Mouse (Mus musculus) lung, postnatal 0 days (tissue): ENCODE data around the gene Usp15. TPM values are rescaled to one million over a fixed set of nuclear protein-coding genes. Genes with fewer than 3 reads are reported as not detected.
A peak's percentile ranks its signal among the peaks of the same experiment; 100 is the strongest.

Experiments used
- ATAC-seq: fragments of 200-750 bp; cut with Nextera tagmentation; 2 replicates; pipeline ENCODE4 v1.8.0; 2017; ENCODE audit warnings: moderate library complexity
- DNase-seq: peaks from one replicate; pipeline ENCODE4 v3.0.0-alpha.2; 2016; ENCODE audit warnings: low spot score
- H3K27ac ChIP-seq: fragments of 300-500 bp; sonication (generic); 2 replicates; pipeline ENCODE4 v1.5.1; 2014; ENCODE audit warnings: antibody characterized with exemption, mild to moderate bottlenecking, low read length, mixed read lengths
- H3K27me3 ChIP-seq: fragments of 300-500 bp; sonication (generic); replicated peaks from 2 replicates; pipeline ENCODE4 v1.6.1; 2014; ENCODE audit warnings: low read length, mixed read lengths; ENCODE audit not compliant: insufficient read depth
- H3K36me3 ChIP-seq: fragments of 300-500 bp; sonication (generic); 2 replicates; pipeline ENCODE4 v1.6.1; 2014; ENCODE audit warnings: low read length, mixed read lengths; ENCODE audit not compliant: insufficient read depth
- H3K4me1 ChIP-seq: fragments of 300-500 bp; sonication (generic); 2 replicates; pipeline ENCODE4 v1.6.1; 2014; ENCODE audit warnings: antibody characterized with exemption, low read depth, low read length, mixed read lengths; ENCODE audit not compliant: insufficient read depth
- H3K4me2 ChIP-seq: fragments of 300-500 bp; sonication (generic); replicated peaks from 2 replicates; pipeline ENCODE4 v1.6.1; 2014; ENCODE audit warnings: low read depth, mild to moderate bottlenecking, low read length, moderate library complexity, mixed read lengths
- H3K4me3 ChIP-seq: fragments of 300-500 bp; sonication (generic); 2 replicates; pipeline ENCODE4 v1.5.1; 2014; ENCODE audit warnings: low read depth, low read length
- H3K9ac ChIP-seq: fragments of 300-500 bp; sonication (generic); replicated peaks from 2 replicates; pipeline ENCODE4 v1.6.1; 2014; ENCODE audit warnings: low read depth, mild to moderate bottlenecking
- H3K9me3 ChIP-seq: fragments of 300-500 bp; sonication (generic); 2 replicates; pipeline ENCODE4 v1.6.1; 2016; ENCODE audit warnings: low read length, mixed read lengths
- CTCF ChIP-seq: IDR thresholded peaks from 2 replicates; pipeline ENCODE4 v1.5.1; 2016; ENCODE audit warnings: antibody characterized with exemption, mild to moderate bottlenecking
- EP300 ChIP-seq: IDR thresholded peaks from 2 replicates; pipeline ENCODE4 v1.6.1; 2016; ENCODE audit warnings: antibody characterized with exemption, mild to moderate bottlenecking, control low read depth
- WGBS: fragments of 180-500 bp; shearing (Covaris S2); extraction: QIAGEN DNeasy Blood & Tissue Kit; methylation state at CpG from one replicate; pipeline ENCODE4 v1.1.7; 2014; 5-methylcytosine and 5-hydroxymethylcytosine counted together
- polyA plus RNA-seq: library from polyadenylated mRNA; unstranded; fragments of >200 nt; fragmentation: Nextera tagmentation; extraction: Ambion mirVana; gene quantifications from 2 replicates; pipeline ENCODE4 v1.2.1, GENCODE M21; 2015

Gene Usp15
- polyA plus RNA-seq, 1 experiment from 2014 or later, result 48.2 TPM

GRCm38 (mm10) chr10:123116861-123117260 is 79.9 kb downstream of the Usp15 start:
- Histone ChIP-seq H3K9me3 (no peaks in the 10 kb centered on the region), H3K4me1 (no peaks in the 10 kb centered on the region), H3K27ac (no peak overlapping the region), H3K4me3 (no peak overlapping the region), H3K36me3 (peaks cover 26% of the 10 kb centered on the region), H3K4me2 (no peak overlapping the region), H3K27me3 (no peaks in the 10 kb centered on the region), H3K9ac (no peak overlapping the region)
- ATAC-seq (no peak), DNase-seq (no peak)
- TF ChIP-seq EP300, result no peak
- no peak for TF ChIP-seq CTCF
- WGBS, result 82% methylated on average over 14 of the region's 14 CpGs

DNA sequence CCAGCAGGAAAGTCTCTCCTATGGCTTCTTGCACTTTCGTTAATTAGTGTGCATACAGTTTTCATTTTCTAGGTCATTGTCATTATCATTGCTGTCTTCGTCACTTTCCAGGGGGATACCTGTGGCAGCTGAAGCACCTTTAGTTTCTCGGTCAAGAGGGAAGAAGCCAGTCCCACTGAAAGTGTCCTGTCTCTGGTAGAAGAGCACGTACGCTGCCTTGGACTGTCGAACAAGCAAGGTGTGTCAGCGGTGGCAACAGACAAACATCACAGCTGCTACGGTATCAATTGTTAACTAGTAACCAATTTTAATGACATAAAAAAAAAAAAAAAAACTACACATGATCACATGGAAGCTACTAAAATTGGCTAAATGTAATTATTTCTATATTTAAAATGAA is 83.3 kb downstream of the Usp15 start:
- H3K9ac ChIP-seq, result no peak overlapping the region
- WGBS, result 93% methylated on average over 8 of the region's 8 CpGs
- H3K4me2 ChIP-seq, result no peak overlapping the region
- ATAC-seq (no peak), DNase-seq (no peak)
- TF ChIP-seq EP300 (no peak), CTCF (no peak)
- no peaks in the 10 kb centered on the region for H3K27me3 ChIP-seq
- H3K36me3 ChIP-seq, result peaks cover 9% of the 10 kb centered on the region
- H3K27ac ChIP-seq, result no peak overlapping the region
- H3K4me1 ChIP-seq, result no peaks in the 10 kb centered on the region
- H3K4me3 ChIP-seq, result no peak overlapping the region
- H3K9me3 ChIP-seq, result no peaks in the 10 kb centered on the region

DNA sequence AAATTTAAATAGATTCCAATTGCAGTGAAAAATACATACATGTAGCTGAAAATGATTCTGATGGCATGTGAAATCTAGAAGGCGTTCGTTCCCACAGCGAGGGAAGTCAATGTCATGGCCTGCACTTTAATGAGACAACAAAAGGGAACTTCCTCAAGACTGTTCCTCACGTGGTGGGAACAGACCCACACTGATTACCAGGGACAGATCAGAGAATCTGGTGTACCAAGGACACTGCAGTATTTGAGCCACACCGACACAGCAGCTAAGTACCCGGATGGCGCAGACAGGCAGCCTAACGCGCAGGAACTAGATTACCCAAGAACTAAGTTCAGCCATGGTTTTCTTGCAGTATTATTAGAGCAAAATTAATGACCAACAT is 84.0 kb downstream of the Usp15 start:
- no peaks in the 10 kb centered on the region for H3K4me1 ChIP-seq
- no peak overlapping the region for H3K4me2 ChIP-seq
- H3K36me3 ChIP-seq, result peaks cover 9% of the 10 kb centered on the region
- H3K9ac ChIP-seq, result no peak overlapping the region
- DNase-seq (no peak), ATAC-seq (no peak)
- TF ChIP-seq CTCF (no peak), EP300 (no peak)
- H3K27ac ChIP-seq, result no peak overlapping the region
- WGBS, result 88% methylated on average over 9 of the region's 9 CpGs
- H3K4me3 ChIP-seq, result no peak overlapping the region
- no peaks in the 10 kb centered on the region for H3K27me3 ChIP-seq
- H3K9me3 ChIP-seq, result no peaks in the 10 kb centered on the region

GRCm38 (mm10) chr10:123112056-123112786 is 84.6 kb downstream of the Usp15 start:
- no peak overlapping the region for H3K4me3 ChIP-seq
- DNase-seq (no peak), ATAC-seq (no peak)
- H3K4me1 ChIP-seq, result no peaks in the 10 kb centered on the region
- H3K27ac ChIP-seq, result no peak overlapping the region
- TF ChIP-seq EP300 (no peak), CTCF (no peak)
- H3K27me3 ChIP-seq, result no peaks in the 10 kb centered on the region
- H3K4me2 ChIP-seq, result no peak overlapping the region
- H3K9me3 ChIP-seq, result no peaks in the 10 kb centered on the region
- H3K36me3 ChIP-seq, result peaks cover 9% of the 10 kb centered on the region
- H3K9ac ChIP-seq, result no peak overlapping the region
- 77% methylated on average over 11 of the region's 11 CpGs for WGBS

- WGBS, result 56% methylated on average over 11 of the region's 11 CpGs
- no peak overlapping the region for H3K27ac ChIP-seq
- peak; percentile 89 for ATAC-seq
Observed at GRCm38 (mm10) chr10:123110548-123110947, 86.2 kb downstream of the Usp15 start.

DNA sequence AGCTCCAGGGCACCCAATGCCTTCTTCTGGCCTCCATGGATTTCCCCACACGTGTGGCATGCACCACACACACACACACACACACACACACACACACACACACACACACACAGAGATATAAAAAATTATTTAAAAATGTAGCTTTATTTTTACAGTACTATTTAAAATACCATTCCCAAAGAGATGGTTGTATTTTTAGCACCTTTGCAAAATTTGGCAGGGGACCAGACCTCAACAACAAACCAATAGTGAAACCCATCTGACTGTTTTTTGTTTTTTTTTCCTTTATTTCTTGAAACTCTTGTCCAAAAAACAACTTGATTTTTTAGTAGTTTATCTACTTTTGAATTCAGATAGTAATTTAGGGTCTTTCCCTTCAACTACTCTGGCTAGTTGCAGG is 88.3 kb downstream of the Usp15 start:
- DNase-seq (no peak), ATAC-seq (no peak)
- Histone ChIP-seq H3K4me2 (no peak overlapping the region), H3K27me3 (no peaks in the 10 kb centered on the region), H3K4me1 (no peaks in the 10 kb centered on the region), H3K36me3 (no peaks in the 10 kb centered on the region), H3K9me3 (no peaks in the 10 kb centered on the region), H3K27ac (no peak overlapping the region), H3K4me3 (no peak overlapping the region), H3K9ac (no peak overlapping the region)
- TF ChIP-seq CTCF (no peak), EP300 (no peak)
- 78% methylated on average over 1 of the region's 1 CpGs for WGBS

More at GRCm38 (mm10) chr10:123110548-123110947, 86.2 kb downstream of the Usp15 start:
- TF ChIP-seq CTCF (no peak), EP300 (no peak)
- DNase-seq, result peak; percentile 77
- H3K9me3 ChIP-seq, result no peaks in the 10 kb centered on the region
- no peaks in the 10 kb centered on the region for H3K27me3 ChIP-seq
- H3K36me3 ChIP-seq, result peaks cover 9% of the 10 kb centered on the region
- no peak overlapping the region for H3K9ac ChIP-seq
- H3K4me3 ChIP-seq, result no peak overlapping the region
- no peaks in the 10 kb centered on the region for H3K4me1 ChIP-seq
- no peak overlapping the region for H3K4me2 ChIP-seq
